Mouse (Mus musculus): ENCODE results near the gene Fam120a. TPM values are rescaled to one million over a fixed set of nuclear protein-coding genes. Genes with fewer than 3 reads are reported as not detected.

Fam120a gene
- polyA plus RNA-seq, 1 experiment from 2014 or later: 24.8 TPM

- Histone ChIP-seq H3K4me1 (peaks cover 43% of the 10 kb centered on the region), H3K27ac (replicated peaks) (peak overlapping the region; percentile 88), H3K36me3 (no peaks in the 10 kb centered on the region), H3K4me3 (replicated peaks) (peak overlapping the region; percentile 84), H3K9ac (peak overlapping the region; percentile 97), H3K4me2 (replicated peaks) (peak overlapping the region; percentile 71), H3K27me3 (no peaks in the 10 kb centered on the region), H3K9me3 (replicated peaks) (no peaks in the 10 kb centered on the region)
- no peak for ATAC-seq (ENCODE audit: insufficient number of reproducible peaks, low FRiP score, low TSS enrichment, low read depth)
- WGBS: 7% methylated on average over 5 of the region's 5 CpGs
Observed at GRCm38 (mm10) chr13:48869600-48869949, 98.2 kb downstream of the Fam120a start.

DNA sequence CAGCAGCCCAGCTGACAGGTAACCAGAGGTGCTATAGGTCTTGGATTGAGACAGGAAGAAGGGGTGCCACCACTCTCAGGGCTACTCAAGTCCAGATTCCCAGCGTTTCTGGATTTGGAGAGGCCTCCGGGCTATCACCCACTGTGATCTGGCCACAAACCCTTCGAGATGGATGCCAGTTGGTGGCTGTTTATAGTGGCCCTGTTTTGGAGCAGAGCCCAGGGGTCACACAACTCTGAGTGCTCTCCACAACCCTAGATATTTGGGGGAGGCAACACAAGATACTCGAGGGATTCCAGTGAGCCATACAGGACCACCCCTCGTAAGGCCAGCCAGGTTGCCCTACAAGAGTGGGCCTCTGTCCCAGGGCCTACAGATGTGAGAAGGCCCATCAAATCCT lies 98.7 kb downstream of the Fam120a start:
- Histone ChIP-seq H3K27ac (replicated peaks) (peak overlapping the region; percentile 88; the same call in 1 of the 2 replicates), H3K27me3 (no peaks in the 10 kb centered on the region), H3K9me3 (replicated peaks) (no peaks in the 10 kb centered on the region), H3K9ac (peak overlapping the region; percentile 97), H3K36me3 (no peaks in the 10 kb centered on the region), H3K4me1 (peaks cover 48% of the 10 kb centered on the region), H3K4me2 (replicated peaks) (peak overlapping the region; percentile 71), H3K4me3 (replicated peaks) (peak overlapping the region; percentile 84)
- no peak for ATAC-seq (ENCODE audit: insufficient number of reproducible peaks, low FRiP score, low TSS enrichment, low read depth)
- 22% methylated on average over 5 of the region's 5 CpGs for WGBS

GRCm38 (mm10) chr13:48864673-48865356 lies 103.0 kb downstream of the Fam120a start:
- H3K27me3 ChIP-seq: no peaks in the 10 kb centered on the region
- 65% methylated on average over 12 of the region's 12 CpGs for WGBS
- H3K36me3 ChIP-seq: no peaks in the 10 kb centered on the region
- no peak overlapping the region for H3K9ac ChIP-seq
- H3K4me1 ChIP-seq: peaks cover 51% of the 10 kb centered on the region
- H3K27ac ChIP-seq (replicated peaks): no peak overlapping the region
- ATAC-seq (ENCODE audit: insufficient number of reproducible peaks, low FRiP score, low TSS enrichment, low read depth): no peak
- no peak overlapping the region for H3K4me2 ChIP-seq (replicated peaks)
- no peaks in the 10 kb centered on the region for H3K9me3 ChIP-seq (replicated peaks)
- H3K4me3 ChIP-seq (replicated peaks): no peak overlapping the region

GRCm38 (mm10) chr13:48863556-48863955 lies 104.3 kb downstream of the Fam120a start:
- 21% methylated on average over 9 of the region's 9 CpGs for WGBS
- H3K4me1 ChIP-seq: peaks cover 50% of the 10 kb centered on the region
- H3K36me3 ChIP-seq: no peaks in the 10 kb centered on the region
- peak overlapping the region; percentile 82 for H3K27ac ChIP-seq (replicated peaks)
- ATAC-seq (ENCODE audit: insufficient number of reproducible peaks, low FRiP score, low TSS enrichment, low read depth): 0 out of 2 replicates have a peak, but pooled peaks have one; percentile 37
- H3K27me3 ChIP-seq: no peaks in the 10 kb centered on the region
- no peak overlapping the region for H3K4me3 ChIP-seq (replicated peaks)
- no peaks in the 10 kb centered on the region for H3K9me3 ChIP-seq (replicated peaks)
- peak overlapping the region; percentile 8; the same call in 1 of the 2 replicates for H3K4me2 ChIP-seq (replicated peaks)
- no peak overlapping the region for H3K9ac ChIP-seq

- no peak for ATAC-seq (ENCODE audit: insufficient number of reproducible peaks, low FRiP score, low TSS enrichment, low read depth)
- no peak overlapping the region for H3K4me2 ChIP-seq (replicated peaks)
- H3K36me3 ChIP-seq: no peaks in the 10 kb centered on the region
- H3K27ac ChIP-seq (replicated peaks): no peak overlapping the region
- no peaks in the 10 kb centered on the region for H3K27me3 ChIP-seq
- H3K4me3 ChIP-seq (replicated peaks): no peak overlapping the region
- WGBS: 93% methylated on average over 1 of the region's 1 CpGs
- no peaks in the 10 kb centered on the region for H3K9me3 ChIP-seq (replicated peaks)
- H3K4me1 ChIP-seq: peaks cover 54% of the 10 kb centered on the region
- no peak overlapping the region for H3K9ac ChIP-seq
Observed at GRCm38 (mm10) chr13:48861913-48862312, 105.9 kb downstream of the Fam120a start.

DNA sequence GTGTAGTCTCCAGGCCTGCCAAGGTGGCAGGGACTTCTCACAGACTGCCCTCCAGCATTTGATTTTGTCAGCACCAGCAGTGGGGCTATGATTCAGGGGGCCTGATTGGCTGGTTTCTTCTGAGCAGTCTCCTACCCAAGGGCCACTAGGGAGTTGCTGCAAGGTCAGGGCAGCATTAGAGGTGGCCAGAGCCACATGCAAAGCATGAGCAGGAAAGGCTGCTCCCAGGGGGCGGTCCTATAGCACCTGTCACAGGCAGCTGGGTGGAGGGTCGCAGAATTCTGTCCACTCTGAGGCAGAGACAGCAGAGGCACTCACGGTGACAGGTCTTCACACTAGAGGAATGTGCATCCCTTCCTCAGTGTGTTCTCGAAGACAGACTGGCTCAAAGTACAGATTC lies 109.0 kb downstream of the Fam120a start:
- no peak overlapping the region for H3K4me3 ChIP-seq (replicated peaks)
- no peaks in the 10 kb centered on the region for H3K9me3 ChIP-seq (replicated peaks)
- H3K9ac ChIP-seq: no peak overlapping the region
- 61% methylated on average over 4 of the region's 4 CpGs for WGBS
- H3K27ac ChIP-seq (replicated peaks): no peak overlapping the region
- H3K27me3 ChIP-seq: no peaks in the 10 kb centered on the region
- no peak overlapping the region for H3K4me2 ChIP-seq (replicated peaks)
- H3K36me3 ChIP-seq: no peaks in the 10 kb centered on the region
- no peak for ATAC-seq (ENCODE audit: insufficient number of reproducible peaks, low FRiP score, low TSS enrichment, low read depth)
- peaks cover 70% of the 10 kb centered on the region for H3K4me1 ChIP-seq

DNA sequence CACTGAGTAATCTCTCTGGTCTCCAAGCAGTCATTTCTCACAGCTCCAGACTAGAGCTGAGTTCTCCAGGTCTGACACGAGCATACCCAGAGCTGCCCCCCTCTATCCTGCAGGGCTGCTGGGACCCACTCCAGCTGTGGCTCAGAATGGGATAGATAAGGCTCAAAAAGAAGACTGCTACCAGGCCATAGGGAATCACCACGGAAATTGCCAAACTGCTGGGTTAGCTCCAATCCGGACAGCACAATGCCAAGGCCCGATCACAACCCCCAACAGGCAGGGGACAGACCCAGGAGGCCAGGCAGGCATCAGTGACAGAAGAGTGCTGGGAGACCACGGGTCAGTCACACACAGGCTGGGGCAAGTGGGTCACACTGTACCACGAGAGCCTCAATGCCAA lies 109.8 kb downstream of the Fam120a start:
- Histone ChIP-seq H3K9me3 (replicated peaks) (no peaks in the 10 kb centered on the region), H3K4me3 (replicated peaks) (no peak overlapping the region), H3K27ac (replicated peaks) (0 out of 2 replicates have a peak overlapping the region, but pooled peaks have one; percentile 12), H3K4me1 (peaks cover 70% of the 10 kb centered on the region), H3K27me3 (no peaks in the 10 kb centered on the region), H3K4me2 (replicated peaks) (no peak overlapping the region), H3K9ac (no peak overlapping the region), H3K36me3 (no peaks in the 10 kb centered on the region)
- ATAC-seq (ENCODE audit: insufficient number of reproducible peaks, low FRiP score, low TSS enrichment, low read depth): no peak
- WGBS: 58% methylated on average over 6 of the region's 6 CpGs

- WGBS: 37% methylated on average over 7 of the region's 7 CpGs
- Histone ChIP-seq H3K27me3 (no peaks in the 10 kb centered on the region), H3K36me3 (no peaks in the 10 kb centered on the region), H3K9me3 (replicated peaks) (no peaks in the 10 kb centered on the region), H3K9ac (no peak overlapping the region), H3K27ac (replicated peaks) (0 out of 2 replicates have a peak overlapping the region, but pooled peaks have one; percentile 12), H3K4me3 (replicated peaks) (no peak overlapping the region), H3K4me1 (peaks cover 72% of the 10 kb centered on the region), H3K4me2 (replicated peaks) (no peak overlapping the region)
- no peak for ATAC-seq (ENCODE audit: insufficient number of reproducible peaks, low FRiP score, low TSS enrichment, low read depth)
Observed at GRCm38 (mm10) chr13:48857246-48857932, 110.4 kb downstream of the Fam120a start.

GRCm38 (mm10) chr13:48853947-48854346 lies 113.9 kb downstream of the Fam120a start:
- Histone ChIP-seq H3K27ac (replicated peaks) (0 out of 2 replicates have a peak overlapping the region, but pooled peaks have one; percentile 71), H3K36me3 (no peaks in the 10 kb centered on the region), H3K9me3 (replicated peaks) (no peaks in the 10 kb centered on the region), H3K27me3 (no peaks in the 10 kb centered on the region), H3K4me2 (replicated peaks) (no peak overlapping the region), H3K4me1 (peaks cover 67% of the 10 kb centered on the region), H3K4me3 (replicated peaks) (no peak overlapping the region), H3K9ac (no peak overlapping the region)
- 56% methylated on average over 3 of the region's 3 CpGs for WGBS
- ATAC-seq (ENCODE audit: insufficient number of reproducible peaks, low FRiP score, low TSS enrichment, low read depth): no peak

- H3K4me3 ChIP-seq (replicated peaks): no peak overlapping the region
- no peak overlapping the region for H3K4me2 ChIP-seq (replicated peaks)
- no peaks in the 10 kb centered on the region for H3K9me3 ChIP-seq (replicated peaks)
- H3K9ac ChIP-seq: no peak overlapping the region
- H3K4me1 ChIP-seq: peaks cover 65% of the 10 kb centered on the region
- WGBS: 8% methylated on average over 2 of the region's 2 CpGs
- no peaks in the 10 kb centered on the region for H3K27me3 ChIP-seq
- ATAC-seq (ENCODE audit: insufficient number of reproducible peaks, low FRiP score, low TSS enrichment, low read depth): no peak
- H3K27ac ChIP-seq (replicated peaks): peak overlapping the region; percentile 71
- no peaks in the 10 kb centered on the region for H3K36me3 ChIP-seq
Observed at GRCm38 (mm10) chr13:48853475-48853874, 114.3 kb downstream of the Fam120a start.

DNA sequence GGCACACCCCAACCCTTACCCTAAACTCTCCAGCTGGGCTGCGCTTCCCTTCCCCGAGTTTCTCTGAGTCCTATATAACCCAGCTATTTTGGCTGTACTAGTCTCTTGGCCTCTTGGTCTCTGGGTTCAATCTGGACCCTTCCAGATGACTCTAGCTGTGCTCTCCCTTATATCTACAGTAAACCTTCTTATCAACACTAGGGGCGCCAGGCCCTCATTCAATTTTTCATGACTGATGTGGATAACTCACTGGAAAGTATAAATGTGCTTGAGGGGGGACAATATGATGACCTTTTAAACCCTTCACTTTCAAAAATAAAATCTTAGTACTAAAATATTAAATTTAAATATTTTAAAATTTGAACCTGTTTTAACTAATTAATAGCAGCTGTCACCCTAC lies 115.0 kb downstream of the Fam120a start:
- no peak for ATAC-seq (ENCODE audit: insufficient number of reproducible peaks, low FRiP score, low TSS enrichment, low read depth)
- no peak overlapping the region for H3K4me2 ChIP-seq (replicated peaks)
- no peak overlapping the region for H3K9ac ChIP-seq
- H3K36me3 ChIP-seq: no peaks in the 10 kb centered on the region
- H3K27ac ChIP-seq (replicated peaks): no peak overlapping the region
- no peaks in the 10 kb centered on the region for H3K27me3 ChIP-seq
- H3K4me1 ChIP-seq: peaks cover 60% of the 10 kb centered on the region
- 66% methylated on average over 3 of the region's 3 CpGs for WGBS
- no peak overlapping the region for H3K4me3 ChIP-seq (replicated peaks)
- H3K9me3 ChIP-seq (replicated peaks): no peaks in the 10 kb centered on the region
